Mouse (Mus musculus) testis, adult 2 months (tissue): ENCODE results near the gene Mdh2.

ENCODE experiments used
- CTCF ChIP-seq: fragments of 200-500 bp; IDR thresholded peaks from 2 replicates; pipeline ENCODE4 v1.5.1; 2012; ENCODE audit warnings: low read depth, mild to moderate bottlenecking, inconsistent platforms, low read length, moderate library complexity; ENCODE audit not compliant: control insufficient read depth, insufficient read depth, insufficient replicate concordance
- POLR2A ChIP-seq: fragments of 200-500 bp; IDR thresholded peaks from 2 replicates; pipeline ENCODE4 v1.6.1; 2012; ENCODE audit warnings: low read depth, mild to moderate bottlenecking, inconsistent platforms, low read length, moderate library complexity; ENCODE audit not compliant: control insufficient read depth

GRCm38 (mm10) chr5:135729351-135729750, 48.9 kb upstream of the Mdh2 start:
- TF ChIP-seq POLR2A, result no peak
- TF ChIP-seq CTCF, result no peak
